Mouse (Mus musculus) CH12.LX (cell line): ENCODE measurements around the gene Dnm1. TPM values are rescaled to one million over a fixed set of nuclear protein-coding genes. Genes with fewer than 3 reads are reported as not detected.

Experiments used
- DNase-seq: peaks from one replicate; pipeline ENCODE4 v3.0.0-alpha.2; 2013; ENCODE audit errors: extremely low read depth
- H3K27ac ChIP-seq: 2 replicates; pipeline ENCODE4 v1.5.1; 2012; ENCODE audit warnings: low read depth, mild to moderate bottlenecking, control low read depth, moderate library complexity; ENCODE audit not compliant: insufficient read depth
- H3K27me3 ChIP-seq: replicated peaks from 2 replicates; pipeline ENCODE3; 2012; ENCODE audit warnings: inconsistent platforms
- H3K36me3 ChIP-seq, 2 experiments: replicated peaks in 1 of 2; 2 replicates each; pipeline versions ENCODE3 to v1.6.1; 2012; ENCODE audit warnings: inconsistent platforms in 1 of 2, low read length in 1 of 2, mild to moderate bottlenecking in 1 of 2, mixed read lengths in 1 of 2, moderate library complexity in 1 of 2; ENCODE audit not compliant: control insufficient read depth in 1 of 2, insufficient read depth in 1 of 2
- H3K4me1 ChIP-seq, 2 experiments: 2 replicates each; pipeline ENCODE4 v1.6.1; 2012; ENCODE audit warnings: inconsistent platforms in 1 of 2, moderate library complexity in 1 of 2; ENCODE audit not compliant: insufficient read depth in 2 of 2, control insufficient read depth in 1 of 2
- H3K4me2 ChIP-seq: 2 replicates; pipeline ENCODE4 v1.6.1; 2012; ENCODE audit warnings: low read depth, mild to moderate bottlenecking, control low read depth; ENCODE audit not compliant: poor library complexity, insufficient read depth, severe bottlenecking
- H3K4me3 ChIP-seq, 3 experiments: fragments of 150-350 bp in 1 of 3; sonication (generic) in 1 of 3; replicated peaks in 1 of 3; 2 replicates each; pipeline versions ENCODE3 to v1.5.1; 2011 to 2012; ENCODE audit warnings: low read depth in 2 of 3, low read length in 2 of 3, mild to moderate bottlenecking in 2 of 3, moderate library complexity in 2 of 3, control low read depth in 1 of 3, improper control_type of control experiment in 1 of 3, inconsistent platforms in 1 of 3, mixed read lengths in 1 of 3; ENCODE audit not compliant: poor library complexity in 1 of 3
- H3K79me2 ChIP-seq: replicated peaks from 2 replicates; pipeline ENCODE4 v1.6.1; 2012; ENCODE audit warnings: mild to moderate bottlenecking, moderate library complexity; ENCODE audit not compliant: control insufficient read depth, poor library complexity, insufficient read depth, severe bottlenecking; ENCODE audit errors: extremely low read depth
- H3K9ac ChIP-seq: 2 replicates; pipeline ENCODE4 v1.6.1; 2012; ENCODE audit warnings: low read depth, mild to moderate bottlenecking, control low read depth, moderate library complexity; ENCODE audit not compliant: insufficient read depth
- H3K9me3 ChIP-seq: replicated peaks from 2 replicates; pipeline ENCODE3; 2012; ENCODE audit warnings: low read length, inconsistent platforms, mixed read lengths
- CHD1 ChIP-seq: IDR thresholded peaks from 2 replicates; pipeline ENCODE4 v1.6.1; 2012; ENCODE audit warnings: low read depth, low read length, improper control_type of control experiment, inconsistent platforms
- CHD2 ChIP-seq: IDR thresholded peaks from 2 replicates; pipeline ENCODE4 v1.6.1; 2011; ENCODE audit warnings: low read length, improper control_type of control experiment
- E2F4 ChIP-seq: IDR thresholded peaks from 2 replicates; pipeline ENCODE4 v1.6.1; 2011; ENCODE audit warnings: low read depth, low read length, improper control_type of control experiment; ENCODE audit not compliant: insufficient replicate concordance
- ETS1 ChIP-seq: conservative IDR thresholded peaks from 2 replicates; pipeline ENCODE4 v1.6.1; 2012; ENCODE audit warnings: low read depth, mild to moderate bottlenecking, inconsistent platforms, low read length, improper control_type of control experiment, moderate library complexity
- GABPA ChIP-seq: IDR thresholded peaks from 2 replicates; pipeline ENCODE4 v1.6.1; 2012; ENCODE audit warnings: low read depth, low read length, improper control_type of control experiment, inconsistent platforms; ENCODE audit not compliant: insufficient replicate concordance
- IRF4 ChIP-seq: IDR thresholded peaks from 2 replicates; pipeline ENCODE4 v1.6.1; 2014; ENCODE audit warnings: low read depth, mild to moderate bottlenecking, inconsistent platforms, low read length, improper control_type of control experiment
- JUN ChIP-seq: IDR thresholded peaks from 2 replicates; pipeline ENCODE4 v1.6.1; 2011; ENCODE audit warnings: low read depth, mild to moderate bottlenecking, low read length, improper control_type of control experiment, moderate library complexity; ENCODE audit not compliant: insufficient read depth
- JUND ChIP-seq: conservative IDR thresholded peaks from 2 replicates; pipeline ENCODE4 v1.6.1; 2011; ENCODE audit warnings: low read depth, low read length, improper control_type of control experiment
- MAX ChIP-seq: IDR thresholded peaks from 2 replicates; pipeline ENCODE4 v1.6.1; 2011; ENCODE audit warnings: low read length, improper control_type of control experiment
- MAZ ChIP-seq: IDR thresholded peaks from 2 replicates; pipeline ENCODE4 v1.6.1; 2012; ENCODE audit warnings: low read depth, mild to moderate bottlenecking, inconsistent platforms, low read length, improper control_type of control experiment, moderate library complexity
- MXI1 ChIP-seq: IDR thresholded peaks from 2 replicates; pipeline ENCODE4 v1.6.1; 2011; ENCODE audit warnings: mild to moderate bottlenecking, low read depth, low read length, improper control_type of control experiment
- NELFE ChIP-seq: IDR thresholded peaks from 2 replicates; pipeline ENCODE4 v1.6.1; 2011; ENCODE audit warnings: low read depth, low read length, improper control_type of control experiment
- POLR2AphosphoS2 ChIP-seq: IDR thresholded peaks from 2 replicates; pipeline ENCODE4 v1.6.1; 2011; ENCODE audit warnings: low read depth, low read length, improper control_type of control experiment
- RAD21 ChIP-seq: IDR thresholded peaks from 2 replicates; pipeline ENCODE4 v1.6.1; 2011; ENCODE audit warnings: low read depth, mild to moderate bottlenecking, low read length, improper control_type of control experiment, moderate library complexity
- SIN3A ChIP-seq: IDR thresholded peaks from 2 replicates; pipeline ENCODE4 v1.6.1; 2012; ENCODE audit warnings: low read length, improper control_type of control experiment, inconsistent platforms
- SMC3 ChIP-seq: IDR thresholded peaks from 2 replicates; pipeline ENCODE4 v1.6.1; 2011; ENCODE audit warnings: low read depth, low read length, improper control_type of control experiment
- TBP ChIP-seq: conservative IDR thresholded peaks from 2 replicates; pipeline ENCODE4 v1.6.1; 2011; ENCODE audit warnings: low read depth, low read length, improper control_type of control experiment
- UBTF ChIP-seq: IDR thresholded peaks from 2 replicates; pipeline ENCODE4 v1.6.1; 2012; ENCODE audit warnings: low read depth, mild to moderate bottlenecking, inconsistent platforms, low read length, improper control_type of control experiment, moderate library complexity
- USF2 ChIP-seq: conservative IDR thresholded peaks from 2 replicates; pipeline ENCODE4 v1.6.1; 2011; ENCODE audit warnings: low read depth, low read length, improper control_type of control experiment
- ZC3H11A ChIP-seq: IDR thresholded peaks from 2 replicates; pipeline ENCODE4 v1.6.1; 2012; ENCODE audit warnings: low read depth, mild to moderate bottlenecking, inconsistent platforms, low read length, improper control_type of control experiment
- ZKSCAN1 ChIP-seq: IDR thresholded peaks from 2 replicates; pipeline ENCODE4 v1.6.1; 2012; ENCODE audit warnings: low read depth, inconsistent platforms, low read length, improper control_type of control experiment, borderline replicate concordance
- ZMIZ1 ChIP-seq: IDR thresholded peaks from 2 replicates; pipeline ENCODE4 v1.6.1; 2012; ENCODE audit warnings: low read depth, mild to moderate bottlenecking, inconsistent platforms, low read length, improper control_type of control experiment
- ZNF384 ChIP-seq: IDR thresholded peaks from 2 replicates; pipeline ENCODE4 v1.6.1; 2012; ENCODE audit warnings: low read depth, low read length, improper control_type of control experiment, inconsistent platforms
- dilution Hi-C: fragments of 300-500 bp; cut with MboI; formaldehyde crosslinking; loops from 2 replicates; pipeline ENCODE4 v1.14.3; 2020; ENCODE audit warnings: low sequenced_read_pairs; ENCODE audit not compliant: extremely low pct_unique_long_range_greater_than_20kb, extremely low pct_ligation_motif_present
- in situ Hi-C: fragments of 300-500 bp; cut with MboI; formaldehyde crosslinking; loops from 3 replicates; pipeline ENCODE4 v1.14.3; 2019; ENCODE audit warnings: low sequenced_read_pairs, low pct_ligation_motif_present, low pct_unique_long_range_greater_than_20kb, mixed read lengths
- polyA plus RNA-seq: library from polyadenylated mRNA; unstranded; fragments of >175 nt; gene quantifications from 2 replicates; pipeline ENCODE4 v1.2.1, GENCODE M21; 2012; ENCODE audit warnings: low read depth; ENCODE audit not compliant: insufficient read length
- total RNA-seq, 2 experiments: library from RNA; depleted of rRNA; stranded (reverse); fragments of 300-350 nt in 1 of 2; fragments of >200 nt in 1 of 2; gene quantifications; 2 replicates each; pipeline ENCODE4 v1.2.3; 2012 to 2014

Dnm1 gene
- total and polyA plus RNA-seq, 3 experiments: 0.25 TPM; not detected in 2

GRCm38 (mm10) chr2:32339912-32340642 is 13.1 kb downstream of the Dnm1 start:
- H3K4me3 ChIP-seq: no peak overlapping the region
- dilution Hi-C loops: no loop called here
- no peak for DNase-seq
- no peaks in the 10 kb centered on the region for H3K36me3 ChIP-seq
- H3K27ac ChIP-seq: no peak overlapping the region
- no peak overlapping the region for H3K4me2 ChIP-seq
- peaks cover 7% of the 10 kb centered on the region for H3K9me3 ChIP-seq
- TF ChIP-seq ETS1 (no peak), RAD21 (no peak), NELFE (no peak), IRF4 (no peak), MAX (no peak), CHD2 (no peak), GABPA (no peak), JUND (no peak), ZKSCAN1 (no peak), JUN (no peak)
- no peak overlapping the region for H3K9ac ChIP-seq
- no peaks in the 10 kb centered on the region for H3K79me2 ChIP-seq
- in situ Hi-C loops: no loop called here
- H3K27me3 ChIP-seq: peaks cover 83% of the 10 kb centered on the region
- H3K4me1 ChIP-seq: peaks cover 0 to 6% of the 10 kb centered on the region in 2 experiments; a peak in 2 of 4 replicates

- in situ Hi-C loops: no loop called here
Observed at GRCm38 (mm10) chr2:32335888-32336287, 17.2 kb downstream of the Dnm1 start.

More at GRCm38 (mm10) chr2:32335888-32336287, 17.2 kb downstream of the Dnm1 start:
- TF ChIP-seq SMC3 (no peak), USF2 (no peak), TBP (no peak), ZC3H11A (no peak), RAD21 (no peak), SIN3A (no peak), UBTF (no peak), ZMIZ1 (no peak), GABPA (no peak), NELFE (no peak), JUND (no peak), ZNF384 (no peak), MXI1 (no peak), MAZ (no peak), CHD1 (no peak), E2F4 (no peak), CHD2 (no peak), POLR2AphosphoS2 (no peak)
- TF ChIP-seq, all 38 proteins: peak for 0
- H3K27me3 ChIP-seq: peaks cover 88% of the 10 kb centered on the region
- DNase-seq: no peak
- peaks cover 7% of the 10 kb centered on the region for H3K9me3 ChIP-seq
- H3K9ac ChIP-seq: no peak overlapping the region
- H3K79me2 ChIP-seq: no peaks in the 10 kb centered on the region
- no peak overlapping the region for H3K4me2 ChIP-seq
- H3K4me1 ChIP-seq: no peaks in the 10 kb centered on the region
- H3K36me3 ChIP-seq: no peaks in the 10 kb centered on the region
- dilution Hi-C loops: no loop called here
- H3K4me3 ChIP-seq: no peak overlapping the region
- H3K27ac ChIP-seq: no peak overlapping the region
